Mouse (Mus musculus): Measurements from ENCODE around the gene Kcmf1. TPM values are rescaled to one million over a fixed set of nuclear protein-coding genes. Genes with fewer than 3 reads are reported as not detected.

The Kcmf1 gene
- total and polyA plus RNA-seq, 2 experiments from 2014 or later: 50.1 to 80.5 TPM

- no peak for DNase-seq
- H3K27ac ChIP-seq (ENCODE audit: low read depth, low read length): no peak overlapping the region
- WGBS: 90% methylated on average over 8 of the region's 8 CpGs
- H3K9me3 ChIP-seq (ENCODE audit: low read length): no peaks in the 10 kb centered on the region
- no peak overlapping the region for H3K9ac ChIP-seq
- H3K4me2 ChIP-seq (ENCODE audit: low read depth): no peak overlapping the region
- ATAC-seq: no peak
- H3K4me1 ChIP-seq (ENCODE audit: insufficient read depth): no peaks in the 10 kb centered on the region
- H3K36me3 ChIP-seq (ENCODE audit: insufficient read depth): no peaks in the 10 kb centered on the region
- no peaks in the 10 kb centered on the region for H3K27me3 ChIP-seq (ENCODE audit: insufficient read depth, low read length)
- H3K4me3 ChIP-seq (ENCODE audit: low read depth, low read length): no peak overlapping the region
- TF ChIP-seq CTCF (IDR thresholded peaks at IDR 0.05; ENCODE audit: low read depth): no peak
These were observed 16.9 kb downstream of the Kcmf1 start for GRCm38 (mm10) chr6:72882661-72883458.

GRCm38 (mm10) chr6:72882222-72882621 lies 17.6 kb downstream of the Kcmf1 start:
- Histone ChIP-seq H3K27me3 (ENCODE audit: insufficient read depth, low read length) (no peaks in the 10 kb centered on the region), H3K9me3 (ENCODE audit: low read length) (no peaks in the 10 kb centered on the region), H3K4me3 (ENCODE audit: low read depth, low read length) (no peak overlapping the region), H3K27ac (ENCODE audit: low read depth, low read length) (no peak overlapping the region), H3K9ac (no peak overlapping the region), H3K4me1 (ENCODE audit: insufficient read depth) (no peaks in the 10 kb centered on the region), H3K4me2 (ENCODE audit: low read depth) (no peak overlapping the region), H3K36me3 (ENCODE audit: insufficient read depth) (no peaks in the 10 kb centered on the region)
- no peak for TF ChIP-seq CTCF (IDR thresholded peaks at IDR 0.05; ENCODE audit: low read depth)
- DNase-seq (no peak), ATAC-seq (no peak)
- WGBS: 93% methylated on average over 3 of the region's 3 CpGs

DNA sequence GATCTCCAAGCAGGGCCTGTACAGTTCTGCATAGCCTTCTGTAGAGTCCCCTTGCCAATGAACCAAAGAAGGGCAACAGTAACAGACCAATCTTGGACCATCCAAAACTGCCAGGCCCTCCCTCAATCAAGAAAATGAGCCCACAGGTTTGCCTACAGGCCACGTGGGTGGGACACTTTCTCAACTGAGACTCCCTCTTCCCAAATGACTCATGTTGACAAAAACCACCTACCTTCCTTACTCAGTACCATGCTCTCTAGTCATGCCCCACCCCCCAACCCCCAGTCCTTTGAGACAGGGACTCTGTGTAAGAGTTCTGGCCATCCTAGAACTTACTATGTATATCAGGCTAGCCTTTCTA lies 18.2 kb downstream of the Kcmf1 start:
- H3K9me3 ChIP-seq (ENCODE audit: low read length): no peaks in the 10 kb centered on the region
- ATAC-seq: no peak
- H3K4me3 ChIP-seq (ENCODE audit: low read depth, low read length): no peak overlapping the region
- no peaks in the 10 kb centered on the region for H3K4me1 ChIP-seq (ENCODE audit: insufficient read depth)
- H3K36me3 ChIP-seq (ENCODE audit: insufficient read depth): no peaks in the 10 kb centered on the region
- no peak overlapping the region for H3K4me2 ChIP-seq (ENCODE audit: low read depth)
- H3K27me3 ChIP-seq (ENCODE audit: insufficient read depth, low read length): no peaks in the 10 kb centered on the region
- H3K9ac ChIP-seq: no peak overlapping the region
- no peak overlapping the region for H3K27ac ChIP-seq (ENCODE audit: low read depth, low read length)
- no peak for DNase-seq
- TF ChIP-seq CTCF (IDR thresholded peaks at IDR 0.05; ENCODE audit: low read depth): no peak
- WGBS: 88% methylated on average over 1 of the region's 1 CpGs

GRCm38 (mm10) chr6:72880913-72881618 lies 18.7 kb downstream of the Kcmf1 start:
- Histone ChIP-seq H3K4me1 (ENCODE audit: insufficient read depth) (no peaks in the 10 kb centered on the region), H3K36me3 (ENCODE audit: insufficient read depth) (no peaks in the 10 kb centered on the region), H3K27ac (ENCODE audit: low read depth, low read length) (no peak overlapping the region), H3K9me3 (ENCODE audit: low read length) (no peaks in the 10 kb centered on the region), H3K9ac (no peak overlapping the region), H3K27me3 (ENCODE audit: insufficient read depth, low read length) (no peaks in the 10 kb centered on the region), H3K4me2 (ENCODE audit: low read depth) (no peak overlapping the region), H3K4me3 (ENCODE audit: low read depth, low read length) (no peak overlapping the region)
- no peak for ATAC-seq
- 92% methylated on average over 9 of the region's 9 CpGs for WGBS
- TF ChIP-seq CTCF (IDR thresholded peaks at IDR 0.05; ENCODE audit: low read depth): no peak
- no peak for DNase-seq

GRCm38 (mm10) chr6:72876629-72877028 lies 23.1 kb downstream of the Kcmf1 start:
- WGBS: 91% methylated on average over 6 of the region's 6 CpGs
- no peak overlapping the region for H3K4me3 ChIP-seq (ENCODE audit: low read depth, low read length)
- no peaks in the 10 kb centered on the region for H3K27me3 ChIP-seq (ENCODE audit: insufficient read depth, low read length)
- no peaks in the 10 kb centered on the region for H3K9me3 ChIP-seq (ENCODE audit: low read length)
- no peak overlapping the region for H3K9ac ChIP-seq
- no peak for TF ChIP-seq CTCF (IDR thresholded peaks at IDR 0.05; ENCODE audit: low read depth)
- DNase-seq: no peak
- H3K36me3 ChIP-seq (ENCODE audit: insufficient read depth): no peaks in the 10 kb centered on the region
- no peaks in the 10 kb centered on the region for H3K4me1 ChIP-seq (ENCODE audit: insufficient read depth)
- H3K4me2 ChIP-seq (ENCODE audit: low read depth): no peak overlapping the region
- ATAC-seq: no peak
- no peak overlapping the region for H3K27ac ChIP-seq (ENCODE audit: low read depth, low read length)

GRCm38 (mm10) chr6:72873338-72873737 lies 26.4 kb downstream of the Kcmf1 start:
- Histone ChIP-seq H3K36me3 (ENCODE audit: insufficient read depth) (no peaks in the 10 kb centered on the region), H3K4me2 (ENCODE audit: low read depth) (no peak overlapping the region), H3K4me1 (ENCODE audit: insufficient read depth) (no peaks in the 10 kb centered on the region), H3K27ac (ENCODE audit: low read depth, low read length) (no peak overlapping the region), H3K9ac (no peak overlapping the region), H3K4me3 (ENCODE audit: low read depth, low read length) (no peak overlapping the region), H3K27me3 (ENCODE audit: insufficient read depth, low read length) (no peaks in the 10 kb centered on the region), H3K9me3 (ENCODE audit: low read length) (no peaks in the 10 kb centered on the region)
- DNase-seq: no peak
- no peak for ATAC-seq
- WGBS: 85% methylated on average over 3 of the region's 3 CpGs
- TF ChIP-seq CTCF (IDR thresholded peaks at IDR 0.05; ENCODE audit: low read depth): no peak

DNA sequence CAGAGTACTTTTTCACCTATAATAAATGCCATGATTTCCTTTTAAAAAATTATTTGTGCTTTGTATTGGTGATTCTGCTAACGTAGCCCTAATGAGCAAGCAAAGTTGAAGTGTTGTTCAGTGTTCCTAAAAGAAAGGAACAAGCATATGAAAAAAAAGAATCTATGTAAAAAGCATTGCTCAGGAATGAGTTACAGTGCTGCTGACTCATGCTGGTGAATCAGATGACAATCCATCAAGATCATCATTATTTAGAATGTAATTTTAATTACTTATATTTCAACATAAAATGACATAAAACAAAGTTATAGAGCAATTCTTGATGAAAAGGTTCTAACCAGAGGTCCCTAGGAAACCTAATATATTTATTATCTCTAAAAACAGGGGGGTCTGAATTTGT lies 27.5 kb downstream of the Kcmf1 start:
- Histone ChIP-seq H3K27ac (ENCODE audit: low read depth, low read length) (no peak overlapping the region), H3K4me2 (ENCODE audit: low read depth) (no peak overlapping the region), H3K4me3 (ENCODE audit: low read depth, low read length) (no peak overlapping the region), H3K27me3 (ENCODE audit: insufficient read depth, low read length) (no peaks in the 10 kb centered on the region), H3K9me3 (ENCODE audit: low read length) (no peaks in the 10 kb centered on the region), H3K36me3 (ENCODE audit: insufficient read depth) (no peaks in the 10 kb centered on the region), H3K9ac (no peak overlapping the region), H3K4me1 (ENCODE audit: insufficient read depth) (no peaks in the 10 kb centered on the region)
- DNase-seq (no peak), ATAC-seq (no peak)
- no peak for TF ChIP-seq CTCF (IDR thresholded peaks at IDR 0.05; ENCODE audit: low read depth)
- WGBS: 78% methylated on average over 1 of the region's 1 CpGs

All from forebrain, postnatal 0 days (tissue).